Mouse (Mus musculus) lung, postnatal 4 days (tissue): ENCODE measurements around the gene Wnt4.
A peak's percentile ranks its signal among the peaks of the same experiment; 100 is the strongest.

Experiments used
- DNase-seq, 2 experiments: peaks; one replicate each; pipeline ENCODE4 v3.0.0; 2021

Wnt4 gene

DNA sequence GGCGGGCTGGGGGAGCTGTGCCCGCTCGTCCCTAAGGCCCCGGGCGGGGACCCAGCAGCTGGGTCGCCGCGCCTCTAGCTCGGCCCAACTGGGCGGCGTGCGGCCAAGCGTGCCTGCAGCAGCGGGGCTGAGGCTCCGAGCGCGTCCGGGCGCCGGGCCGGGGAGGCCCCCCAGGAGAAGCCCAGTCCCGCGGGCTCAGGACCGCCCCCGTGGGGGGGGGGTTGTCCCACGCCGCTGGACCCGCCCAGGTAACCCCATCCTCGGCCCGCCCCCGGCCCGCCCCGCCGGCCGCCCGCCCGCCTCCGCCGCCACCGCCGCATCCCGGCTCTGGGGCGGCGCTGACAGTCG, at the start of gene Wnt4:
Gene Wnt4, plus strand, starts transcription at position 324 of the 348 bp plus-strand sequence.
- peak; percentile 60 to 83 for DNase-seq

- DNase-seq = peak; percentile 49 to 78
Measured at GRCm38 (mm10) chr4:137228566-137229115, 48.6 kb upstream of the Wnt4 start.

DNA sequence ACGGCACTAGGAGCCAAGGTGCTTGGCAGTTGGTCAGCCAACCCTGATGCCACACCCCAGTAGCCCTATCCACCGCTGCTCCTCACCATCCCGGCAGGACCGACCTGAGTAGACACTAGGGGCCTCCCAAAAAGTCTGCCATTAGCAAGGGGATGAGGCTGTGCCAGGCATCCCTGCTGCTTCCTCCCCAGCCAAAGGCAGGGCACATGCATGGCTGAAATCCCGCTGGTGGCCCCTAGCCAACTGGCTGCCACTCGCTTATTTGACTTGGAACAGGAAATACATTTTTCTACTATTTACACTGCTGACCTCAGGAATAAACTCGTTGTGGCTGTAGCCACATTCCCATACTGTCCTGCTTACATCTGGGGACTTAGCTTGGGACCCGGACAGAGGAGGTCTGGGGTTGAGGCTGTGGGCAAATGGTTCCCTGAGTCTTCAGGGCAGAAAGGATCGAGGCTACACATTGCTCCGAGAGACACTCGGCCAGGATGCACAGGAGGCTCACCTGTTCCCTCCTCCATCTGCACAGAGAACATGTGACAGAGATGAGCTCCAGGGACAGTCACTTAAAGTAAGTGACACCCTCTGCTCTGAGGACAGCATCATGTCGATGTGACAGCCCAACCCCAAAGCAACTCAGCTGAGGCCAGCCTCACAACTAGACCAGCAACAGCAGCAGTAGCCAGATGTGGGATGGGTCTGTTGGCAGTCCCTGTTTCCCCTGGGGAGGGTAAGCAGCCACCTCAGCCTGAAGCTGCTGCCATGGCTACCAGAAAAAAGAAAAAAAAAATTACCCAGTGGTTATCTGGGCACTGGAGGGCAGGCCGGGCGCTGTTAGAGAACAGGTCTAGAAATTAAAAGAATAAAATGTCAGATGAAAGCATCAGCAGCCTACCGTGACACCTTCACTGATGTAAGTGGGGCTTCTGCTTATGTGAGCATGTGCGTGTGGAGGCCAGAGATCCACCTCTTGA, 45.5 kb upstream of the Wnt4 start:
- DNase-seq = peak; percentile 87 to 91

- DNase-seq = no peak
Measured at GRCm38 (mm10) chr4:137233632-137234031, 43.7 kb upstream of the Wnt4 start.

GRCm38 (mm10) chr4:137234444-137234843, 42.8 kb upstream of the Wnt4 start:
- no peak for DNase-seq

DNA sequence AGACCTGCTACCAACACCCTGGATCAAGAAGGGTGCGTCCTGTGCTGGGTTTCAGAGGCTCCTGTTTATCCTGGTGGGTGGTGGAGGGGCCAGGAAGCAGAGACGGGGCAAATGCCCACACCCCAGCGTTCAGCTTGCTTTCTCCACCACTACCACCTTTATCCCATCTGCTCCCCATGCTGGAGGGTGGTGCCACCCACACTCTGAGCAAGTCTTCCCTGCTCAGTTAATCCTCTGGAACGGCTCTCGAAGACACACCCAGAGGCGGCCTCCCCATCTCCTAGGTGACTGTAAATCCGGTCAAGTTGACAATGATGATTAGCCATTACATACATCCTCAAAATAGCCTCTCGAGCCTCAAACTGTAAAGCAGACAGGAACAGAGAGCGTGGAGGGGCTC, 41.9 kb upstream of the Wnt4 start:
- DNase-seq = no peak

GRCm38 (mm10) chr4:137244883-137245282, 32.4 kb upstream of the Wnt4 start:
- peak; percentile 16 to 32 for DNase-seq

- peak in 1 of 2 experiments; percentile 24 for DNase-seq
Measured at GRCm38 (mm10) chr4:137250333-137250732, 27.0 kb upstream of the Wnt4 start.

GRCm38 (mm10) chr4:137250849-137251248, 26.4 kb upstream of the Wnt4 start:
- no peak for DNase-seq

- no peak for DNase-seq
Measured at GRCm38 (mm10) chr4:137253601-137254000, 23.7 kb upstream of the Wnt4 start.

DNA sequence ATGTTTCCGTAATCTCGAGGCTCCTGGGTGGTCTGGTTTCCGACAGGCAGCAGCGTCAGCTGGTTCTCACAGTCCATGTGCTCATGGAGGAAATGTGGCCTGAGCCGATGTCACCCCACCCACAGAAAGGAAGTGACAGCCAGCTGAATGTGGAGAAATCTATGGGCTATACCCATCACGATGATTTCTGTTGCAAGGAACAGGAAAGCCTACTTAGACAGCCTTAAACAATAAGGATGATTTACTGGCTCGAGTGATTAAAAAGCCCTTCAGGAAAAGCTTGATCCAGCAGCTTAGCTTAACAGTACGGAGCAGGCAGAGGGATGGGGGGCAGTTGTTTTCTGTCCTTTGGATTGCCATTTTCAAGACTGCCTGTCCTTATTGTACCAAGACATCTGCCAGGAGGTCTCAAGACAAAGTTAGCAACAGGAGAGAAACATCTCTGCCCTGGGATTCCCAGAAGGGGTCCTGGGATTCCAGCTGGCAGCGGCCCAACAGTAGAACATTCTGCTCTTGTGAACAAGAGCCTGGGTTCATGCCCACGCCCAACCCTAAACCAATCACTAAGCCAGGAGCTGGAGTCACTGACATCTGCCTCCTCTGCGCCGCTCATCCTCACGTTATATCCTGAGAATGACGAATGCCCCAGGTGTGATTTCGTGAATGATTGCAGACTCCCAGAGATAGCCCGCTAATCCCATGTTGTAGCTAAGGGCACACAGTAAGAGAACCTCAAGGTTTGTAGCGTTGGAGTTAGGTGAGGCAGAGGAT, 22.9 kb upstream of the Wnt4 start:
- no peak for DNase-seq

- no peak for DNase-seq
Measured at GRCm38 (mm10) chr4:137255568-137255967, 21.7 kb upstream of the Wnt4 start.

- no peak for DNase-seq
Measured at GRCm38 (mm10) chr4:137261826-137262225, 15.5 kb upstream of the Wnt4 start.

- no peak for DNase-seq
Measured at GRCm38 (mm10) chr4:137264066-137264465, 13.2 kb upstream of the Wnt4 start.

DNA sequence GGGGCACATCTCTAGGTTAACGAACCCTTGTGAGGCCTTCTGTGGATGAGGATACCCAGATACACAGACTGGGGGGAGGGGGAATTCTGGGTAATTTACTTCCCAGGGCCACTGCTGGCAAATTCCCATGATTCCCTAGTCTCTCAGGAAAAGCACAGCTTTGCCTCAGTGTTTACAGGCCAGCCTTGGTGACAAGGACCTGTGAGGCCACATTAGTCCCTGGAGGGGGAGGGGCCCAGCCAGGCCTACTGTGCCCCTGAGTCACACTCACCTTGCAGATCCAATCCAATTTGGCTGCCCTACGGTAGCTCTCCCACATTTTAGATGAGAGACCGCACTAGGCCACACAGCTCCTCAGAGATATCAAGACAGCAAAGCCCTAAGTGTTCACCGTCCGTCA, 12.2 kb upstream of the Wnt4 start:
- DNase-seq = no peak

GRCm38 (mm10) chr4:137268541-137268940, 8.7 kb upstream of the Wnt4 start:
- no peak for DNase-seq

GRCm38 (mm10) chr4:137271856-137272255, 5.4 kb upstream of the Wnt4 start:
- DNase-seq = no peak

DNA sequence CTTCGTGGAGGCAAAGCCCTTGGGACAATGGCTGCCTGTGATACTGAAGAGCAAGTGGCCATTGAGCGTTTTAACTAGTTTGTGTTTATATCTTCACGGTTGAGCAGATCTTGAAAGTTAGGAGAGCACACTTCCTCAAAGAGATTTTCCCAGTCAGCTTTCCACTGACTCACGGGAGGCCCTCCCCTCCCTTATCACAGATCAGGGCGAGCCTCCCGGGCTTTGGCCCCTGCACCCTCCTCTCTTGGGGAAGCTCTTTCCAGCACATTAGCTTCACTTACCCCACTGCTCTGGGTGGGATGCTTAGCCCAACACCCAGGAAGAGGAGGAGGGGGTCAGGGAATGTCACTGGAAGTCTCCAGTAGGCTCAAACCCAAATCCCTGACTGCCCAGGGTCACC, 3.0 kb upstream of the Wnt4 start:
- DNase-seq = no peak

GRCm38 (mm10) chr4:137276443-137277165, 685 bp upstream of the Wnt4 start:
- no peak for DNase-seq

DNA sequence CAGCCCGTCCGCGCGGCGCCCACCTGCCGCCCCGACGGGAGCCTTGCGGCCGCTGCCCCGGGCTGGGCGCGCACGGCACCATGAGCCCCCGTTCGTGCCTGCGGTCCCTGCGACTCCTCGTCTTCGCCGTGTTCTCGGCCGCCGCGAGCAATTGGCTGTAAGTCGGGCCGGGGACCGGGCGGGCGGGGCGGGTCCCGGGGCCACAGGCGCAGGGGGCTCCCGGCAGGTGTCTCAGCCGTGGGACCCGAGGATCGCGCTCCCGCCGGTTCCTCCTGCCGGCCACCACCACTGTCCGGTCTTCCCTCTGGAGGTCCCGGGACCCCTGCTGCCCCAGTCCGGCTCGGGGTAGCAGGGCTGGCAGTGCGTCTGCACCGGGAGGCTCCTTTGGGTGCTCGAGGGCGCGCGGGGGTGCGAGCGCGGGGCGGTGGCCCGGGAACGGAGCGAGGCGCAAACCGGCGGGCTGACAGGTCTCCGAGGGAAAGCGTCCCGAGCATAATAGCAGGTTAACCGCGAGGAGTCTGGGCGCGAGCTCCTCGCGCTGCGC, 383 bp downstream of the Wnt4 start:
- no peak for DNase-seq

DNA sequence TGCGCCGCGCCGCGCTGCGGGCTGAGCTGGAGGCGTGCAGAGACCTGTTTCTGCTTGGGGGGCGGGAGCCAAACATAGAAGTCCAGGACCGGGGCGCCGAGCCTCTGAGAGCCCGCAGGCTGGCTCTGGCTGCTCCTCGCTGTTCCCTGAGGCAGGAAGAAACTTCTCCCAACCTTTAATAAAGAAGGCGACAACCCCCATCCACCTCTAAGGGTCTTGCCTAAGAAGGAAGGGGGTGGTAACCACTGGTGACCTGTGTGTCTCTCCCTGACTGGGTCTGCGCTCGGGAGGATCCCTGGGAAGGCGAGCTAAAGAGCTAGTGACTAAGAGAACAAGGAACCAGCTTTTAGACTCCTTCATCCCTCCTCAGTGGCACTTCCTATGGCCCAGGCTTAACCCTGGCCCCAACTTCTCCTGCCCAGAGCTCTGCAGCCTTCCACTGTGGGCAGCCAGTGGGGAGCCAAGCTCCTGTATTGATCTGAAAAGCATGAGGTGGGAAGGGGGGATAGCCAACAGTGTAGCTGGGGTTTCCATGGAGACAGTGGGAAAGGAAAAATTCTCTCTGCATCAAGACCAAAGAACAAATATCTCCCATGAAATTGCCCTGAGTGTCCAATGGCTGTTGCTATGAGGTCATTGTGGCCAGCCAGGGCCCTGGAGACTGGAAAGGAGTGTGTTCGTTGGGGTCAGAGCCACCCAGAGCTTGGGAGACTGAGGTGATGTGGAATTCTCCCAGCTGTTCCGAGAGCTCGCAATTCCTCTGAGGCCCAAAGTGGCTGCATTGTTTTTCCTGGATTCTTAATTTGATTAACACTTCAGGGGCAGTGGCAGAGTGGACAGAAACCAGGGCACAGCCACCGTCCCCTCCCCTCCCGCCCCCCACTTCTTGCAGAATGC, 1.1 kb downstream of the Wnt4 start:
- DNase-seq = peak in 1 of 2 experiments; percentile 72
